Mouse (Mus musculus) myocyte (in vitro differentiated cells): ENCODE measurements at regions not wholly inside any gene's neighbourhood (a gene's known extent, or its start where the extent isn't known, plus 50 kb on each side); places are given as distances from the start of the nearest gene placed in this dataset.

Experiments
- H3K27me3 ChIP-seq: one replicate; pipeline ENCODE4 v1.6.1; 2011; ENCODE audit not compliant: control insufficient read depth, insufficient read depth, insufficient read length
- H3K36me3 ChIP-seq: one replicate; pipeline ENCODE4 v1.6.1; 2011; ENCODE audit not compliant: control insufficient read depth, insufficient read depth
- H3K4me2 ChIP-seq: one replicate; pipeline ENCODE4 v1.6.1; 2011; ENCODE audit warnings: low read depth, control low read depth
- H3K4me3 ChIP-seq: one replicate; pipeline ENCODE4 v1.5.1; 2011; ENCODE audit warnings: mild to moderate bottlenecking, control low read depth, moderate library complexity
- H3K79me2 ChIP-seq: one replicate; pipeline ENCODE4 v1.6.1; 2011; ENCODE audit not compliant: control insufficient read depth, insufficient read depth
- H3ac ChIP-seq: one replicate; pipeline ENCODE4 v1.6.1; 2011; ENCODE audit not compliant: control insufficient read depth, insufficient read length
- CEBPB ChIP-seq: IDR thresholded peaks from 2 replicates; pipeline ENCODE4 v1.6.1; 2011; ENCODE audit warnings: mild to moderate bottlenecking, moderate library complexity; ENCODE audit not compliant: poor library complexity, insufficient read depth, severe bottlenecking
- E2F4 ChIP-seq: IDR thresholded peaks from one replicate; pipeline ENCODE4 v1.6.1; 2011; ENCODE audit warnings: mild to moderate bottlenecking, control low read depth, moderate library complexity; ENCODE audit not compliant: insufficient read depth
- MAX ChIP-seq: IDR thresholded peaks from one replicate; pipeline ENCODE4 v1.6.1; 2011; ENCODE audit warnings: low read depth, mild to moderate bottlenecking, control low read depth
- MYOD1 ChIP-seq, 3 experiments: IDR thresholded peaks; one replicate each; pipeline ENCODE4 v1.6.1; 2011; ENCODE audit warnings: control low read depth in 2 of 3, low read depth in 2 of 3, mild to moderate bottlenecking in 2 of 3, moderate library complexity in 1 of 3; ENCODE audit not compliant: insufficient read length in 2 of 3, control insufficient read depth in 1 of 3
- MYOG ChIP-seq, 3 experiments: IDR thresholded peaks; one replicate each; pipeline ENCODE4 v1.6.1; 2011; ENCODE audit warnings: control low read depth in 2 of 3, low read depth in 2 of 3, mild to moderate bottlenecking in 2 of 3; ENCODE audit not compliant: insufficient read length in 2 of 3, control insufficient read depth in 1 of 3, insufficient read depth in 1 of 3
- POLR2A ChIP-seq: IDR thresholded peaks from one replicate; pipeline ENCODE4 v1.6.1; 2011; ENCODE audit warnings: low read depth, mild to moderate bottlenecking, control low read depth, moderate library complexity; ENCODE audit not compliant: insufficient read length
- POLR2AphosphoS2 ChIP-seq: IDR thresholded peaks from one replicate; pipeline ENCODE4 v1.6.1; 2011; ENCODE audit warnings: low read depth, control low read depth; ENCODE audit not compliant: insufficient read length
- REST ChIP-seq: IDR thresholded peaks from one replicate; pipeline ENCODE4 v1.6.1; 2011; ENCODE audit warnings: mild to moderate bottlenecking, control low read depth, moderate library complexity; ENCODE audit not compliant: insufficient read depth, insufficient read length
- SRF ChIP-seq: IDR thresholded peaks from one replicate; pipeline ENCODE4 v1.6.1; 2011; ENCODE audit warnings: low read depth; ENCODE audit not compliant: control insufficient read depth, insufficient read length
- TCF12 ChIP-seq: IDR thresholded peaks from one replicate; pipeline ENCODE4 v1.6.1; 2011; ENCODE audit warnings: mild to moderate bottlenecking, control low read depth; ENCODE audit not compliant: poor library complexity, insufficient read depth, severe bottlenecking
- TCF3 ChIP-seq: IDR thresholded peaks from one replicate; pipeline ENCODE4 v1.6.1; 2011; ENCODE audit warnings: low read depth, control low read depth; ENCODE audit not compliant: insufficient read length
- USF1 ChIP-seq: IDR thresholded peaks from one replicate; pipeline ENCODE4 v1.6.1; 2011; ENCODE audit warnings: low read depth, mild to moderate bottlenecking, control low read depth, moderate library complexity

- H3K27me3 ChIP-seq = no peaks in the 10 kb centered on the region
- no peaks in the 10 kb centered on the region for H3K79me2 ChIP-seq
- no peaks in the 10 kb centered on the region for H3K36me3 ChIP-seq
- H3K4me2 ChIP-seq = no peak overlapping the region
- H3K4me3 ChIP-seq = no peak overlapping the region
- no peak overlapping the region for H3ac ChIP-seq
- no peak for TF ChIP-seq POLR2AphosphoS2
- TF ChIP-seq TCF3 = no peak
- TF ChIP-seq CEBPB = no peak
- TF ChIP-seq USF1 = no peak
- no peak for TF ChIP-seq SRF
- no peak for TF ChIP-seq REST
- TF ChIP-seq POLR2A = no peak
- TF ChIP-seq MAX = no peak
- no peak for TF ChIP-seq MYOD1 (IDR thresholded peaks at IDR 0.05; ENCODE audit: control insufficient read depth in 1 of 3, insufficient read length in 2 of 3, low read depth in 2 of 3)
- TF ChIP-seq E2F4 = no peak
- TF ChIP-seq MYOG (IDR thresholded peaks at IDR 0.05; ENCODE audit: control insufficient read depth in 1 of 3, insufficient read depth in 1 of 3, insufficient read length in 2 of 3, low read depth in 2 of 3) = no peak
- TF ChIP-seq TCF12 = no peak
These were observed 79.5 kb upstream of the Cxadr start for GRCm38 (mm10) chr16:78221781-78222180.

- Histone ChIP-seq H3ac (no peak overlapping the region), H3K36me3 (no peaks in the 10 kb centered on the region), H3K4me2 (peak overlapping the region; percentile 4), H3K79me2 (no peaks in the 10 kb centered on the region), H3K4me3 (no peak overlapping the region), H3K27me3 (no peaks in the 10 kb centered on the region)
- TF ChIP-seq TCF12 = no peak
- TF ChIP-seq E2F4 = no peak
- no peak for TF ChIP-seq TCF3
- no peak for TF ChIP-seq USF1
- no peak for TF ChIP-seq SRF
- TF ChIP-seq POLR2A = no peak
- TF ChIP-seq MYOD1 (IDR thresholded peaks at IDR 0.05; ENCODE audit: control insufficient read depth in 1 of 3, insufficient read length in 2 of 3, low read depth in 2 of 3) = no peak
- no peak for TF ChIP-seq MYOG (IDR thresholded peaks at IDR 0.05; ENCODE audit: control insufficient read depth in 1 of 3, insufficient read depth in 1 of 3, insufficient read length in 2 of 3, low read depth in 2 of 3)
These were observed 83.7 kb upstream of the Cxadr start for GRCm38 (mm10) chr16:78217633-78218032.

DNA sequence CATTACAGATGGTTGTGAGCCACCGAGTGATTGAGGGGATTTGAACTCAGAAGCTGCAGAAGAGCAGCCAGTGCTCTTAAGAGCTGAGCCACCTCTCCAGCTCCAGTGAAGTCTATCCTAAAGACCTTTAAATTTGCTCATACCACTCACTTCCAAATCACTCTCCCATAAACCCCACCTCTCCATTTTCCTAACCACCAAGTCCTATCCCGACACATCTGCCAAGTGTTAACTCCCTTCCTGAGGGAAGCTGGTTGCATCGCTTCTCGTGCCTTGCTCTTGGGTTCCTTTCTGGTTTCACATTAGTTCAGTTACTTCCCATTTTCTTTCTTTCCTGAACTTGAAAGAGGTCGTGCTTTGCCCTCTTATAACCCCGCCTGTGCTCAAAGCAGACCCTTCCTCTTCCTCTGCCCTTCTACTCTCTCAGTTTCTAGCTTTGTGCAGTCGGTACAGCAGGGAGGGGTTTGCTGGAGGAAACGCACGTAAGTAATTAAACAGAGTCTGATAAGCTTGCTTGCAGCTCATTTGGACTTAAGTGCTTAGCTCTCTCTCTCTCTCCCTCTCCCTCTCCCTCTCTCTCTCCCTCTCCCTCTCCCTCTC, 84.4 kb upstream of the Cxadr start:
- H3ac ChIP-seq = no peak overlapping the region
- no peak overlapping the region for H3K4me3 ChIP-seq
- TF ChIP-seq TCF3 (no peak), SRF (no peak), E2F4 (no peak), CEBPB (no peak), TCF12 (no peak), MAX (no peak), MYOD1 (IDR thresholded peaks at IDR 0.05; ENCODE audit: control insufficient read depth in 1 of 3, insufficient read length in 2 of 3, low read depth in 2 of 3) (no peak), POLR2A (no peak), MYOG (IDR thresholded peaks at IDR 0.05; ENCODE audit: control insufficient read depth in 1 of 3, insufficient read depth in 1 of 3, insufficient read length in 2 of 3, low read depth in 2 of 3) (no peak)
- H3K79me2 ChIP-seq = no peaks in the 10 kb centered on the region
- H3K4me2 ChIP-seq = no peak overlapping the region
- no peaks in the 10 kb centered on the region for H3K36me3 ChIP-seq
- H3K27me3 ChIP-seq = no peaks in the 10 kb centered on the region

DNA sequence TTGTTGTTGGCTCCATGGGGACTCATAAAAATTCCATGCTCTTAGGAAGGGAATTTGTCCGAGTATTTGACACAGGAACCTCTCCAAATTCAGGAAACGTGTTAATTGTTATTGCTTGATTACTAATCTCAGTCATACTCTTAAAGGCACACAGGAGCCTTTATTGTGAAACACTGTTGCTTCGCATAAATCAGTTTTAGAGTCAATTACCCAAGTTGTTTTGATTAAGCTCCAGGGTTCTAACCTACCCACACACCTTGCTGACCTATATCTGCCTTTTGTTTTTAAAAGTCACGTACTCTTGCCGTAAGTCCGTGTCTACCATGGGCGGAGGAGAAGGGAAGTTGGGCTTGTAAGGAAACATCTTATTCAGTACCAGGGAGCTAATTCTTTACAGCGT, 89.6 kb upstream of the Cxadr start:
- no peak for TF ChIP-seq TCF3
- TF ChIP-seq MYOG (IDR thresholded peaks at IDR 0.05; ENCODE audit: control insufficient read depth in 1 of 3, insufficient read depth in 1 of 3, insufficient read length in 2 of 3, low read depth in 2 of 3) = no peak
- no peak for TF ChIP-seq POLR2AphosphoS2
- TF ChIP-seq TCF12 = no peak
- TF ChIP-seq MAX = no peak
- no peak for TF ChIP-seq E2F4
- no peak for TF ChIP-seq REST
- TF ChIP-seq MYOD1 (IDR thresholded peaks at IDR 0.05; ENCODE audit: control insufficient read depth in 1 of 3, insufficient read length in 2 of 3, low read depth in 2 of 3) = no peak
- TF ChIP-seq POLR2A = no peak

GRCm38 (mm10) chr16:78208321-78208720, 93.0 kb upstream of the Cxadr start:
- Histone ChIP-seq H3K79me2 (no peaks in the 10 kb centered on the region), H3ac (no peak overlapping the region), H3K4me3 (no peak overlapping the region), H3K27me3 (no peaks in the 10 kb centered on the region), H3K4me2 (no peak overlapping the region), H3K36me3 (no peaks in the 10 kb centered on the region)
- TF ChIP-seq MYOG (IDR thresholded peaks at IDR 0.05; ENCODE audit: control insufficient read depth in 1 of 3, insufficient read depth in 1 of 3, insufficient read length in 2 of 3, low read depth in 2 of 3) (no peak), USF1 (no peak), TCF3 (no peak), MAX (no peak), SRF (no peak), POLR2A (no peak), POLR2AphosphoS2 (no peak), MYOD1 (IDR thresholded peaks at IDR 0.05; ENCODE audit: control insufficient read depth in 1 of 3, insufficient read length in 2 of 3, low read depth in 2 of 3) (no peak), TCF12 (no peak), E2F4 (no peak), REST (no peak), CEBPB (no peak)

More for the DNA sequence above, 89.6 kb upstream of the Cxadr start:
- H3K4me3 ChIP-seq = no peak overlapping the region
- H3K79me2 ChIP-seq = no peaks in the 10 kb centered on the region
- H3K4me2 ChIP-seq = no peak overlapping the region
- no peaks in the 10 kb centered on the region for H3K27me3 ChIP-seq
- H3K36me3 ChIP-seq = no peaks in the 10 kb centered on the region
- H3ac ChIP-seq = no peak overlapping the region
